Mouse (Mus musculus) small intestine, adult 2 months (tissue): ENCODE results near the gene Tmem258. TPM values are rescaled to one million over a fixed set of nuclear protein-coding genes. Genes with fewer than 3 reads are reported as not detected.

Experiments
- H3K27ac ChIP-seq: fragments of 200-500 bp; 2 replicates; pipeline ENCODE4 v1.5.1; 2012; ENCODE audit warnings: low read depth, low read length, control low read depth, inconsistent platforms; ENCODE audit not compliant: insufficient read depth
- H3K27me3 ChIP-seq: fragments of 200-500 bp; 2 replicates; pipeline ENCODE4 v1.6.1; 2012; ENCODE audit warnings: mild to moderate bottlenecking, moderate library complexity, low read length, inconsistent platforms; ENCODE audit not compliant: control insufficient read depth, insufficient read depth
- H3K36me3 ChIP-seq: fragments of 200-500 bp; 2 replicates; pipeline ENCODE4 v1.6.1; 2012; ENCODE audit warnings: mild to moderate bottlenecking, low read length, control low read depth, inconsistent platforms; ENCODE audit not compliant: control insufficient read depth, insufficient read depth
- H3K4me1 ChIP-seq: fragments of 200-500 bp; 2 replicates; pipeline ENCODE4 v1.6.1; 2012; ENCODE audit warnings: low read length, inconsistent platforms, mixed read lengths; ENCODE audit not compliant: control insufficient read depth, insufficient read depth, insufficient read length
- H3K4me3 ChIP-seq: fragments of 200-500 bp; 2 replicates; pipeline ENCODE4 v1.5.1; 2012; ENCODE audit warnings: low read depth, mild to moderate bottlenecking, control low read depth, inconsistent platforms, low read length, moderate library complexity
- CTCF ChIP-seq: fragments of 200-500 bp; IDR thresholded peaks from 2 replicates; pipeline ENCODE4 v1.5.1; 2012; ENCODE audit warnings: low read depth, mild to moderate bottlenecking, control low read depth, inconsistent platforms, low read length, moderate library complexity, mixed read lengths; ENCODE audit not compliant: insufficient replicate concordance, insufficient read length; ENCODE audit errors: extremely low read depth
- POLR2A ChIP-seq: fragments of 200-500 bp; IDR thresholded peaks from 2 replicates; pipeline ENCODE4 v1.6.1; 2012; ENCODE audit warnings: low read depth, mild to moderate bottlenecking, control low read depth, inconsistent platforms, low read length, moderate library complexity
- WGBS: fragments of 180-500 bp; shearing (Covaris S2); methylation state at CpG from one replicate; pipeline ENCODE4 v1.1.7; 2018; 5-methylcytosine and 5-hydroxymethylcytosine counted together
- polyA plus RNA-seq: library from polyadenylated mRNA; depleted of rRNA; stranded (reverse); fragments of >200 nt; gene quantifications from 2 replicates; pipeline ENCODE4 v1.2.3, GENCODE M21; 2012

The Tmem258 gene
- polyA plus RNA-seq, 1 experiment: 67.1 TPM

DNA sequence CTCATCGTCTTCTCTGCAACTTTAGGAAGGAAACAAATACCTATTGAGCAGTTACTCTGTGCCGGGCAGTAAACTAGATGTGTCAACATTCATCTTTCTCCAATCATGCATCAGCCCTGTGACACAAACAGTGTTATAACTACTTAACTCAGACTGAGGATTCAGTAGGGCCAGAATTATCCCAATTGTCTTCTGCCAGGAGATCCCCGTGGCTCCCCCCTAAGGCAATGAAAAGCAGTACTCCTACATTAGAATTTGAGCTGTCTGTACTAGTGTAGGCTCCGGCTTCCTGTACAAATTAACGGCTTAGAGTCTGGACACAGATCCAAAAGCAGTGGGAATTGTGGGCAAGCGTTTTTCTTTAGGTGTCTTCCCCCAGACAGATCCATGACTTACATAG, 1.2 kb downstream of the Tmem258 start:
- Histone ChIP-seq H3K4me3 (no peak overlapping the region), H3K27me3 (no peaks in the 10 kb centered on the region), H3K27ac (no peak overlapping the region), H3K36me3 (peaks cover 35% of the 10 kb centered on the region), H3K4me1 (no peaks in the 10 kb centered on the region)
- 45% methylated on average over 6 of the region's 6 CpGs for WGBS
- no peak for TF ChIP-seq POLR2A
- TF ChIP-seq CTCF: no peak

DNA sequence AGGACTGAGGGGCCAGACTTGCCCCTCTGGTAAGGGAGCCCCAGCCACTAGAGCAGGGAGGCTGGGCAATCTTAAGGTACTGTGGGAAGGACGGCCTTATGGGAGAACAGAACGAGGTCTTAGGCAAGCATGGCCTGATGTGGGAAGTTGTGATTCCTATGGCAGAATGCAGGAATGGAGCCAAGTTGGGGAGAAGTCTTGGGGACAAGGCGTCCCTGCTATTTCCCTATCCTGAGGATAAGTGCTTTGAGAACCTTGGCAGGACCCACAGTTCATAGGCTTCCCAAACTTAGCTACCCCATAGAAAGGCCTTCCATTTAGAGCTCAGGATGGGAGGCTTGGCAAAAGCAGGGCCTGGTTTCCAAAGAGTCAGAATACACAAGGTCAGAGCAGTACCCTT, 5.0 kb downstream of the Tmem258 start:
- Histone ChIP-seq H3K36me3 (peaks cover 50% of the 10 kb centered on the region), H3K4me1 (no peaks in the 10 kb centered on the region), H3K27ac (no peak overlapping the region), H3K27me3 (no peaks in the 10 kb centered on the region), H3K4me3 (no peak overlapping the region)
- 73% methylated on average over 3 of the region's 3 CpGs for WGBS
- no peak for TF ChIP-seq CTCF
- TF ChIP-seq POLR2A: no peak

DNA sequence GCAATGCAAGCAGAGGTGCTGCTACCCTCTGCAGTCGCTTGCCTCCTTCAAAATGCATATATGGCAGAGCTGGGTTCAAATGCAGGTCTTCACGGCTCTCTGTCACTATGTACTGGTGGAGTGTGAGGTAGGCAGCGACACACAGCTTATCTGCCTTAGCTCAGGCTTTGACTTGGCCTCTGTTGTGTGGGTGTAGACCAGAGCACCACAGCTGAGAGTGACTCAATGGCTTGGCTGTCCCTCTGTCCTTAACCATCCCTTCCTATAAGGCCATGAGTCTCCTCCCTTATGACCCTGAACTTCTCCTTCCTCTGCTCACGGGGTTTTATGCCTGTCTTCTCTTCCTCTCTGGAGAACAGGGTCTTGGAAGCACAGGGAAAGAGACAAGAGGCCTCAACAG, 7.1 kb downstream of the Tmem258 start:
- H3K4me3 ChIP-seq: no peak overlapping the region
- no peak overlapping the region for H3K27ac ChIP-seq
- no peak for TF ChIP-seq POLR2A
- TF ChIP-seq CTCF: no peak
- WGBS: 74% methylated on average over 4 of the region's 4 CpGs
- H3K27me3 ChIP-seq: no peaks in the 10 kb centered on the region
- H3K4me1 ChIP-seq: no peaks in the 10 kb centered on the region
- peaks cover 57% of the 10 kb centered on the region for H3K36me3 ChIP-seq

DNA sequence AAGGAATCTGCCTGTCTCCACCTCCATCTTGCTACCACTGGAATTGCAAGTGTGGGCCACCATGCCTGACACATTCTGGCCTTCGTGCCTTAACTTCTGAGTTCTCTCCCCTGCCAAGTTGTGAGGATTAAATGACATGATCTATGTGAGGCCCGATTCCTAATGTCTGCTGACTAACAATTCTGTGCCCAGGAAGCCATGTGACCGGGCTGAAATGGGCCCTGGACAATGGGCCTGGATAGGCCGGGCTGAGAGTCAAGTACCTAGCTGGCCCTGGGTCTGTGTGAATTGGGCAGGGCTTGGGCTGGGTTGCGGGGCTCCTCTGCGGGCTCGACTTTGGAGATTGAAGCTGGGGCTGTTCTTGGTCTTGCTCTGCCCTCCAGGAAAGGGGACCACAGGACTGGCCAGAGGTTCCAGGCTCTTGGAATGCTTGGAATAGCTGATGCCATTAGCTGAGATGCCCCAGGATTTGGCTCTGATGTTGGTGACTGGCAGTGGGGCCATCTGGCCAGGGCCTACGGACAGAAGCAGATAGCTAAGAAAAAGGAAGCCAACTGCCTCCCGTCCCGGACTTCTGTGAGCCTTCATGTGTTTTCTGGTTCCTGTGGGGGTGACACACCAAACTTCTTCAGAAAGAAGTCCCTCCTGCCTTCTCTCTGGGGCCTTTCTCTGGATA, 10.1 kb downstream of the Tmem258 start:
- Histone ChIP-seq H3K4me3 (no peak overlapping the region), H3K4me1 (no peaks in the 10 kb centered on the region), H3K27ac (no peak overlapping the region), H3K36me3 (peaks cover 49% of the 10 kb centered on the region), H3K27me3 (no peaks in the 10 kb centered on the region)
- 91% methylated on average over 10 of the region's 10 CpGs for WGBS
- no peak for TF ChIP-seq POLR2A
- TF ChIP-seq CTCF: no peak

DNA sequence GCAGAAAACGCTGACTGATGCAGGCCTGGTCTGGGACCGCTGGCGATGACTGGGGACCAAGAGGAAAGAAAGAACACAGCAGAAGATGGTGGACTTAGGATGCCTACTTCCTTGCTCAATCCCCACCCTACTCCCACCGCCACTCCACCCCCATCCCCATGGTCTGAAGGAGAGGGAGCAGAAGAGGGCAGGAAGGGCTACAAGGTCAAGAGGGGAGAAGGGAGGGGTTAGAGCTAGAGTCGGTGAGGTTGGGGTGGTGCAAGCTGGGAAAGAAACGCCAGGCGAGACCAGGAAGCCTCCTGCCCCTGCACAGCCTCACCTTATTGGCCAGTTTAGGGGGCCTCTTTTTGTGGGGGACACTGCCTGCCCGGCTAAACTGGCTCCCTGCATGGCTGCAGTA, 12.3 kb downstream of the Tmem258 start:
- H3K27ac ChIP-seq: no peak overlapping the region
- no peaks in the 10 kb centered on the region for H3K4me1 ChIP-seq
- TF ChIP-seq CTCF (no peak), POLR2A (no peak)
- 79% methylated on average over 8 of the region's 8 CpGs for WGBS
- peaks cover 37% of the 10 kb centered on the region for H3K36me3 ChIP-seq
- no peak overlapping the region for H3K4me3 ChIP-seq
- no peaks in the 10 kb centered on the region for H3K27me3 ChIP-seq

DNA sequence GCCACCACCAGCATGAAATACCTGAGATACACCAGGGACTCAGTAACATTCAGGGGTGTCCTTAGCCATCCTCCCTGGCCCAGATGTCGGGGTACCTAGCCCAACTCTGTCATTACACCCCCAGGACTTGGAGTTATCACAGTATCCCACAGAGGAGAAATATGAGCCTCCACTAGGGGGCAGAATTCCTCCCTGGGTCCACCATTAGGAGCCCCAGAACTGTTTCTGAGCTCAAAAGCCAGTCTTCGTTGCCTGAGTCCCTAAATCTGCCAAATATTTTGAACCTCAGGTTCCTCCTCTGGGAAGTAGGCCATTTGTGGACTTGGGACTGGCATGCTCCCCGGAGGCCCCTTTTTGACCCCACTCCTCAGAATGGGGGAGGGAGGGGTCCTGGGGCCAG, 15.3 kb downstream of the Tmem258 start:
- 36% methylated on average over 3 of the region's 3 CpGs for WGBS
- H3K36me3 ChIP-seq: peaks cover 21% of the 10 kb centered on the region
- H3K27me3 ChIP-seq: no peaks in the 10 kb centered on the region
- no peak overlapping the region for H3K27ac ChIP-seq
- peaks cover 7% of the 10 kb centered on the region for H3K4me1 ChIP-seq
- peak; percentile 77; the same call in 1 of the 2 replicates for TF ChIP-seq CTCF
- no peak for TF ChIP-seq POLR2A
- H3K4me3 ChIP-seq: no peak overlapping the region

DNA sequence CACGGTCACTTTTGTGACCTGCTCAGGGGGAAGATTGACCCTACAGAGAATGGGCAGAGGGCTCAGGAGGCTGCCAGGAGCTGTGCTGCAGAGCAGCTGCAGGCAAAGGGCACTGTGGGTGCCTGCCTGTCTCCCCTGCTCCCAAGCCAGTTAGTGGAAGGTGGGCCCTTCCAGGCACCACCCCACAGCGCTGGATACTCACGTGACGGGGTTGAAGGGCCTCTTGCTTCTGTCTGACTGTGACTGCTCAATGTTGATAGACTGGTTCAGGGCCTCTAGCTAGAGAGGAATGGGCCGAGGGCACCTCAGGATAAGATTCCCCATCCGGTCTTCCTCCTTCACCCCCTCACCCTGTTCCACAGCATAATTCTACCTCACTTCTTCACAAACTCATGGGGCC, 15.8 kb downstream of the Tmem258 start:
- 66% methylated on average over 6 of the region's 6 CpGs for WGBS
- TF ChIP-seq CTCF (no peak), POLR2A (no peak)
- peaks cover 18% of the 10 kb centered on the region for H3K36me3 ChIP-seq
- H3K4me3 ChIP-seq: no peak overlapping the region
- peaks cover 7% of the 10 kb centered on the region for H3K4me1 ChIP-seq
- H3K27ac ChIP-seq: no peak overlapping the region
- H3K27me3 ChIP-seq: no peaks in the 10 kb centered on the region

DNA sequence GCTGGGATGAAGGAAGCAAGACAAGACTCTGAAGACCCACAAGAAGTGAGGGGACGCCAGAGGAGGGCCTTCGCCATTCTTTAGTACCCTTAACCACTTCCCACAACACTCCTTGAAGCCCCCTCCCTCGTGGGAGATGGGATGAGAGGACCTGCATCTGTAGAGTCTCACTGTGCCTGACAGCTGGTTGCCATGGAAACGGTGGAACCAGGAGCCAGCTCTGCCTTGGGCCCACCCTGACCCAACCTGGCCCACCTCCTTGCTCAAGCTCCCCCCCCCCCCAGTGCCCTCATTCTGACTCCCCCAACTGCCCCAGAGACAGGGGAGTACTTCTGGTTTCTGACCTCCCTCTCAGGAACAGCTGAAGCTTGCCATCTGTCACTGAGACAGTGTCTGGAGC, 17.8 kb downstream of the Tmem258 start:
- WGBS: 67% methylated on average over 4 of the region's 4 CpGs
- Histone ChIP-seq H3K4me3 (no peak overlapping the region), H3K4me1 (peaks cover 19% of the 10 kb centered on the region), H3K27ac (no peak overlapping the region), H3K27me3 (no peaks in the 10 kb centered on the region), H3K36me3 (peaks cover 16% of the 10 kb centered on the region)
- no peak for TF ChIP-seq CTCF
- TF ChIP-seq POLR2A: no peak
